Mouse (Mus musculus): ENCODE results near the gene Hpf1. TPM values are rescaled to one million over a fixed set of nuclear protein-coding genes. Genes with fewer than 3 reads are reported as not detected.

Hpf1 gene
- polyA plus RNA-seq (2017; shearing (Covaris generic)): 72.8 TPM

GRCm38 (mm10) chr8:60889843-60890519 lies at the start of gene Hpf1:
Hpf1 (plus strand) TSS chr8:60890418.

Other genes with a start within 250 kb of the Hpf1 start
- gene Clcn3, start 92.9 kb downstream of the Hpf1 start, polyA plus RNA-seq (2017; shearing (Covaris generic)): 41.2 TPM
- 13.9 TPM for gene Nek1, start 102.8 kb downstream of the Hpf1 start, polyA plus RNA-seq (2017; shearing (Covaris generic))

Measured in inflammation-experienced regulatory T-cells, adult 16 weeks (primary cell).